Mouse (Mus musculus) heart, embryonic 11.5 days (tissue): ENCODE measurements around the gene Anapc2. TPM values are rescaled to one million over a fixed set of nuclear protein-coding genes. Genes with fewer than 3 reads are reported as not detected.

Experiments used
- ATAC-seq: fragments of 200-750 bp; cut with Nextera tagmentation; replicated peaks from 2 replicates; pipeline ENCODE4 v1.8.0; 2017; ENCODE audit warnings: moderate library complexity; ENCODE audit not compliant: insufficient number of reproducible peaks, low FRiP score, low TSS enrichment
- H3K27ac ChIP-seq: fragments of 300-500 bp; sonication (generic); 2 replicates; pipeline ENCODE4 v1.5.1; 2014; ENCODE audit warnings: mild to moderate bottlenecking, low read depth, low read length
- H3K27me3 ChIP-seq: fragments of 300-500 bp; sonication (generic); 2 replicates; pipeline ENCODE4 v1.6.1; 2014; ENCODE audit warnings: mild to moderate bottlenecking, low read length, mixed read lengths; ENCODE audit not compliant: control insufficient read depth, insufficient read depth
- H3K36me3 ChIP-seq: fragments of 300-500 bp; sonication (generic); 2 replicates; pipeline ENCODE4 v1.6.1; 2014; ENCODE audit warnings: mild to moderate bottlenecking, low read length, moderate library complexity, mixed read lengths; ENCODE audit not compliant: control insufficient read depth, insufficient read depth
- H3K4me1 ChIP-seq: fragments of 300-500 bp; sonication (generic); 2 replicates; pipeline ENCODE4 v1.6.1; 2014; ENCODE audit warnings: low read length; ENCODE audit not compliant: control insufficient read depth, insufficient read depth
- H3K4me2 ChIP-seq: fragments of 300-500 bp; sonication (generic); 2 replicates; pipeline ENCODE4 v1.6.1; 2014; ENCODE audit warnings: mild to moderate bottlenecking, moderate library complexity
- H3K4me3 ChIP-seq: fragments of 300-500 bp; sonication (generic); 2 replicates; pipeline ENCODE4 v1.5.1; 2014; ENCODE audit warnings: low read depth, low read length
- H3K9ac ChIP-seq: fragments of 300-500 bp; sonication (generic); 2 replicates; pipeline ENCODE4 v1.6.1; 2014; ENCODE audit warnings: mild to moderate bottlenecking, low read depth, low read length, moderate library complexity
- H3K9me3 ChIP-seq: fragments of 300-500 bp; sonication (generic); replicated peaks from 2 replicates; pipeline ENCODE4 v1.6.1; 2016; ENCODE audit warnings: low read length; ENCODE audit not compliant: control insufficient read depth
- WGBS: fragments of 180-500 bp; shearing (Covaris S2); extraction: QIAGEN DNeasy Blood & Tissue Kit; methylation state at CpG from one replicate; pipeline ENCODE4 v1.1.7; 2014; ENCODE audit not compliant: insufficient replicate concordance; 5-methylcytosine and 5-hydroxymethylcytosine counted together
- polyA plus RNA-seq: library from polyadenylated mRNA; unstranded; fragments of >200 nt; fragmentation: Nextera tagmentation; extraction: Ambion mirVana; gene quantifications from 2 replicates; pipeline ENCODE4 v1.2.1, GENCODE M21; 2014

Gene Anapc2
- polyA plus RNA-seq, 1 experiment from 2014 or later = 73.0 TPM

- Histone ChIP-seq H3K4me3 (no peak overlapping the region), H3K27me3 (peaks cover 95% of the 10 kb centered on the region), H3K9me3 (no peaks in the 10 kb centered on the region), H3K27ac (no peak overlapping the region), H3K36me3 (no peaks in the 10 kb centered on the region), H3K9ac (no peak overlapping the region), H3K4me2 (no peak overlapping the region), H3K4me1 (no peaks in the 10 kb centered on the region)
- ATAC-seq = no peak
- WGBS = 45% methylated on average over 10 of the region's 10 CpGs
Measured at GRCm38 (mm10) chr2:25310180-25310579, 37.9 kb downstream of the Anapc2 start.

- peaks cover 93% of the 10 kb centered on the region for H3K27me3 ChIP-seq
- no peak overlapping the region for H3K27ac ChIP-seq
- WGBS = 1% methylated on average over 22 of the region's 22 CpGs
- no peaks in the 10 kb centered on the region for H3K4me1 ChIP-seq
- no peak overlapping the region for H3K4me3 ChIP-seq
- no peak for ATAC-seq
- H3K36me3 ChIP-seq = no peaks in the 10 kb centered on the region
- H3K4me2 ChIP-seq = no peak overlapping the region; the same call in 1 of the 2 replicates
- H3K9ac ChIP-seq = no peak overlapping the region
- no peaks in the 10 kb centered on the region for H3K9me3 ChIP-seq
Measured at GRCm38 (mm10) chr2:25310969-25311368, 38.7 kb downstream of the Anapc2 start.

DNA sequence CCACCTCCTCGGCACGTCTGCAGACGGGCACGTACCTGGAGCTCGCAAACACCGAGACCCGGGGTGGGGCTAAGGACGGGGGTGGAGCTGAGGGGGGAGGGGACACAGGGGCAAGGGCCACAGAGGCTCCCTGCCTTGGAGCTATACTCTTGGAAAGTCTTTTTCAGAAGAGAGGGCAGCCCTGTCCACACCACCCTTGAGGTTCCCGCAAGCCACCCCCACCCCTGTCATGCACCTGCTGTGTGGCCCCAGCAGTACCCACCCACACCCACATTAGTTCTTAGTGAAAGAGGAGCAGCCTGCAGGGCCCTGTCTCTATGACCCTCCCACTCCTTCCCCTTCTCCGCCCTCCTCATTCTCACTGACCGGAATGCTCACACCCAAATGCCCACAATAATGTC, 39.2 kb downstream of the Anapc2 start:
- H3K4me2 ChIP-seq = no peak overlapping the region; the same call in 1 of the 2 replicates
- no peak overlapping the region for H3K9ac ChIP-seq
- no peak overlapping the region for H3K27ac ChIP-seq
- no peak overlapping the region for H3K4me3 ChIP-seq
- no peak for ATAC-seq
- H3K4me1 ChIP-seq = no peaks in the 10 kb centered on the region
- no peaks in the 10 kb centered on the region for H3K9me3 ChIP-seq
- peaks cover 93% of the 10 kb centered on the region for H3K27me3 ChIP-seq
- no peaks in the 10 kb centered on the region for H3K36me3 ChIP-seq
- WGBS = 7% methylated on average over 11 of the region's 11 CpGs

- no peak for ATAC-seq
- peaks cover 76% of the 10 kb centered on the region for H3K27me3 ChIP-seq
- 7% methylated on average over 31 of the region's 31 CpGs for WGBS
- H3K4me2 ChIP-seq = peak overlapping the region; percentile 63
- peak overlapping the region; percentile 34 for H3K4me3 ChIP-seq
- H3K9me3 ChIP-seq = no peaks in the 10 kb centered on the region
- no peaks in the 10 kb centered on the region for H3K36me3 ChIP-seq
- no peak overlapping the region for H3K27ac ChIP-seq
- H3K9ac ChIP-seq = no peak overlapping the region
- H3K4me1 ChIP-seq = peaks cover 8% of the 10 kb centered on the region
Measured at GRCm38 (mm10) chr2:25318119-25318966, 46.1 kb downstream of the Anapc2 start.

DNA sequence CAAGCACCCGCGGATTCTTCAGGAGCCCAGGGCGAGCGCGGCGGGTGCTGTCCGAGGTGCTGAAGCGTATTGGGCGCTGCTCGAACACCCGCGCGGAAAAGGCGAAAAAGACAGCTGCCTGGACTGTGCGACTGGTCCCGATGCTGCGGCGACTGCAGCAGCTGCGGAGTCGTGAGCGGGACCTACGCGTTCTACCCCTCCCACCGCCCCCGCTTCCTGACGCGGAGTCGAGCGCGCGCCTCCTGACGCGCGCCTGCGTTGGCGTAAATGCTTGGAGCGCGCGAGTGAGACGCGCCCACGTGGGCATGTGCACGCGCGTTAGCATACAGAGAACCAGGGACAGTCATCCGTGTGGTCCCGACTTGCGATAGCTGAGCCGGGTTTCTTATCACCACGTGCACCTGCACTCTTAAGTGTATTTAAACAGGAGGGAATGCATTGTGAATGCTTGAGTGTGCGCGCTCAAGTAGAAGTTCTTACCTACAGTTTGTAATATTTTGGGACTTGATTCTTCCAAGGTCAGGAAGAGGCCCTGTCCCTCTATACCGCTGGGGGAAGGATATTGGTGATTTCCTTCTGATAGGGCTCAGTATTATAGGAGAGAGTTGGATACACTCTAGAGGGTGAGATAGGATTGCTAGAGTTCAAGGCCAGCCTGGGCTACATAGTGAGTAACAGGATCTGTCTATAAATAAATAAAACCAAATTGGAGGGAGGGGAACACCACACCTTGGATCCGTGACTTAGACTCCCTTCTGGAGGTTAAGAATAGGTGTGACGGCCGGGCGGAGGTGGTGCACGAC, 46.9 kb downstream of the Anapc2 start, which contains the start of gene Grin1:
TSS of gene Grin1 (minus strand) at position 217 of the 803 bp plus-strand sequence.
- peaks cover 69% of the 10 kb centered on the region for H3K27me3 ChIP-seq
- peak within 1 kb of the TSS; percentile 63 for H3K4me2 ChIP-seq
- no peaks in the 10 kb centered on the region for H3K9me3 ChIP-seq
- no peak within 1 kb of the TSS for H3K27ac ChIP-seq
- H3K4me3 ChIP-seq = peak within 1 kb of the TSS; percentile 34
- 10% methylated on average over 58 of the region's 58 CpGs for WGBS
- no peaks in the 10 kb centered on the region for H3K36me3 ChIP-seq
- H3K4me1 ChIP-seq = peaks cover 8% of the 10 kb centered on the region
- ATAC-seq = no peak
- no peak within 1 kb of the TSS for H3K9ac ChIP-seq

- Histone ChIP-seq H3K4me3 (no peak overlapping the region), H3K4me2 (no peak overlapping the region), H3K36me3 (no peaks in the 10 kb centered on the region), H3K27ac (no peak overlapping the region), H3K9ac (no peak overlapping the region), H3K4me1 (peaks cover 8% of the 10 kb centered on the region), H3K9me3 (no peaks in the 10 kb centered on the region), H3K27me3 (peaks cover 62% of the 10 kb centered on the region)
- ATAC-seq = no peak
- 21% methylated on average over 2 of the region's 2 CpGs for WGBS
Measured at GRCm38 (mm10) chr2:25320084-25320483, 47.8 kb downstream of the Anapc2 start.

DNA sequence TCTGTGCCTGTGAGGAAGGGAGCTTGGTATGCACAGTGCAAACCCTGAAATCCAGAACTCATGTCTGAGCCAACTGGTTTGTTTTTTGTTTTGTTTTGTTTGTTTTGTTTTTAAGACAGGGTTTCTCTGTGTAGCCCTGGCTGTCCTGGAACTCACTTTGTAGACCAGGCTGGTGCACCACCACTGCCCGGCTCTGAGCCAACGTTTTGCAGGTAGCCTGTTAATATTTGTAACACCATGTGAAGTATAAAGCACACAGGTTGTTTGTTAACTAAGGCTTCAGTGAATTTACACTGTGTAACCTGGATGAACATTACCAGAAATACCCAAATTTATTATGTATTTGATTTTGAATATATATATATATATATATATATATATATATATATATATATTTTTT, 53.8 kb downstream of the Anapc2 start:
- Histone ChIP-seq H3K4me1 (no peaks in the 10 kb centered on the region), H3K36me3 (no peaks in the 10 kb centered on the region), H3K9ac (no peak overlapping the region), H3K9me3 (no peaks in the 10 kb centered on the region), H3K27ac (no peak overlapping the region), H3K27me3 (peaks cover 10% of the 10 kb centered on the region), H3K4me2 (no peak overlapping the region), H3K4me3 (no peak overlapping the region)
- WGBS = 67% methylated on average over 2 of the region's 2 CpGs
- no peak for ATAC-seq

DNA sequence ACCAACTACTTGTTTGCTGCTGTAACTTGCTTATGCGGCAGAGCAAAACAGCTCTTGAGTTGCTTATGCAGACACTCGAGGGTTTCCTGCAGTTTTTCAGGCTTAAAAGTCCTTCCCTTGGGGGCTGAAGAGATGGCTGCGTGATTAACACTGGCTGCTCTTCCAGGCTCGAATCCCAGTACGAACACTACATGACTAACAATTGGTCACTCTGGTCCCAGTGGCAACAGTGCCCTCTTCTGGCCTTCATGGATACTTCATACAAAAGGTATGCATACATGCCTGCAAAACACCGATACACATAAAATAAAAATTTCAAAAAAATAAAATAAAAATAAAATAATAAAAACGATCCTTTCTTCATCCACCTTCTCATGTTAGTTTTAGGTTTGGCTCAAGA, 56.2 kb downstream of the Anapc2 start:
- H3K4me2 ChIP-seq = no peak overlapping the region
- H3K9ac ChIP-seq = no peak overlapping the region
- no peak overlapping the region for H3K27ac ChIP-seq
- H3K9me3 ChIP-seq = no peaks in the 10 kb centered on the region
- H3K4me1 ChIP-seq = peaks cover 4% of the 10 kb centered on the region
- H3K4me3 ChIP-seq = no peak overlapping the region
- no peak for ATAC-seq
- no peaks in the 10 kb centered on the region for H3K36me3 ChIP-seq
- H3K27me3 ChIP-seq = 0 out of 2 replicates have a peak, but pooled peaks cover 3% of the 10 kb centered on the region
- 40% methylated on average over 7 of the region's 7 CpGs for WGBS
